Mouse (Mus musculus) stomach, postnatal 0 days (tissue): Measurements from ENCODE around the gene Dpp7. TPM values are rescaled to one million over a fixed set of nuclear protein-coding genes. Genes with fewer than 3 reads are reported as not detected.

Experiments used
- ATAC-seq: fragments of 200-750 bp; cut with Nextera tagmentation; 2 replicates; pipeline ENCODE4 v1.8.0; 2017; ENCODE audit not compliant: low FRiP score, low TSS enrichment
- DNase-seq: peaks from one replicate; pipeline ENCODE4 v3.0.0-alpha.2; 2016; ENCODE audit warnings: low spot score
- H3K27ac ChIP-seq: fragments of 300-500 bp; sonication (generic); replicated peaks from 2 replicates; pipeline ENCODE4 v1.5.1; 2014; ENCODE audit warnings: mild to moderate bottlenecking, control low read depth
- H3K27me3 ChIP-seq: fragments of 300-500 bp; sonication (generic); 2 replicates; pipeline ENCODE4 v1.6.1; 2014; ENCODE audit warnings: low read length; ENCODE audit not compliant: control insufficient read depth, insufficient read depth
- H3K36me3 ChIP-seq: fragments of 300-500 bp; sonication (generic); 2 replicates; pipeline ENCODE4 v1.6.1; 2014; ENCODE audit warnings: low read length, mixed read lengths; ENCODE audit not compliant: control insufficient read depth, insufficient read depth
- H3K4me1 ChIP-seq: fragments of 300-500 bp; sonication (generic); replicated peaks from 2 replicates; pipeline ENCODE4 v1.6.1; 2014; ENCODE audit warnings: antibody characterized with exemption; ENCODE audit not compliant: control insufficient read depth, insufficient read depth
- H3K4me2 ChIP-seq: fragments of 300-500 bp; sonication (generic); replicated peaks from 2 replicates; pipeline ENCODE4 v1.6.1; 2014; ENCODE audit warnings: low read depth, mild to moderate bottlenecking, control low read depth, moderate library complexity
- H3K4me3 ChIP-seq: fragments of 300-500 bp; sonication (generic); 2 replicates; pipeline ENCODE4 v1.5.1; 2014; ENCODE audit warnings: low read depth, low read length, control low read depth
- H3K9ac ChIP-seq: fragments of 300-500 bp; sonication (generic); 2 replicates; pipeline ENCODE4 v1.6.1; 2014; ENCODE audit warnings: mild to moderate bottlenecking, low read length, control low read depth, mixed read lengths
- H3K9me3 ChIP-seq: fragments of 300-500 bp; sonication (generic); 2 replicates; pipeline ENCODE4 v1.6.1; 2016; ENCODE audit warnings: low read length; ENCODE audit not compliant: control insufficient read depth
- CTCF ChIP-seq: IDR thresholded peaks from 2 replicates; pipeline ENCODE4 v1.5.1; 2016; ENCODE audit warnings: antibody characterized with exemption, low read depth, mild to moderate bottlenecking, moderate library complexity
- EP300 ChIP-seq: optimal IDR thresholded peaks from 2 replicates; pipeline ENCODE3; 2016; ENCODE audit warnings: antibody characterized with exemption
- WGBS: fragments of 180-500 bp; shearing (Covaris S2); extraction: QIAGEN DNeasy Blood & Tissue Kit; methylation state at CpG from one replicate; pipeline ENCODE4 v1.1.7; 2014; 5-methylcytosine and 5-hydroxymethylcytosine counted together
- polyA plus RNA-seq: library from polyadenylated mRNA; unstranded; fragments of >200 nt; fragmentation: Nextera tagmentation; extraction: Ambion mirVana; gene quantifications from 2 replicates; pipeline ENCODE4 v1.2.1, GENCODE M21; 2015

The Dpp7 gene
- polyA plus RNA-seq, 1 experiment from 2014 or later: 9.9 TPM

- TF ChIP-seq CTCF: no peak
- TF ChIP-seq EP300: no peak
- Histone ChIP-seq H3K4me1 (no peaks in the 10 kb centered on the region), H3K4me2 (0 out of 2 replicates have a peak overlapping the region, but pooled peaks have one; percentile 27), H3K9ac (no peak overlapping the region), H3K27me3 (no peaks in the 10 kb centered on the region), H3K36me3 (no peaks in the 10 kb centered on the region), H3K4me3 (no peak overlapping the region), H3K27ac (no peak overlapping the region), H3K9me3 (no peaks in the 10 kb centered on the region)
- ATAC-seq: 0 out of 2 replicates have a peak, but pooled peaks have one; percentile 48
- 7% methylated on average over 11 of the region's 11 CpGs for WGBS
- peak; percentile 66 for DNase-seq
Measured at GRCm38 (mm10) chr2:25311491-25311891, 44.7 kb downstream of the Dpp7 start.

- no peak for ATAC-seq
- no peaks in the 10 kb centered on the region for H3K4me1 ChIP-seq
- DNase-seq: no peak
- H3K4me2 ChIP-seq: peak overlapping the region; percentile 27
- WGBS: 2% methylated on average over 22 of the region's 22 CpGs
- TF ChIP-seq EP300 (no peak), CTCF (no peak; the same call in 1 of the 2 replicates)
- H3K27ac ChIP-seq: no peak overlapping the region
- H3K36me3 ChIP-seq: no peaks in the 10 kb centered on the region
- H3K4me3 ChIP-seq: no peak overlapping the region
- H3K9me3 ChIP-seq: no peaks in the 10 kb centered on the region
- H3K9ac ChIP-seq: no peak overlapping the region
- H3K27me3 ChIP-seq: no peaks in the 10 kb centered on the region
Measured at GRCm38 (mm10) chr2:25310969-25311368, 45.2 kb downstream of the Dpp7 start.

GRCm38 (mm10) chr2:25310180-25310579 is 46.0 kb downstream of the Dpp7 start:
- no peak overlapping the region for H3K4me3 ChIP-seq
- no peak overlapping the region for H3K9ac ChIP-seq
- no peak for ATAC-seq
- H3K27ac ChIP-seq: no peak overlapping the region
- H3K27me3 ChIP-seq: no peaks in the 10 kb centered on the region
- no peaks in the 10 kb centered on the region for H3K9me3 ChIP-seq
- DNase-seq: no peak
- TF ChIP-seq CTCF (no peak), EP300 (no peak)
- H3K4me2 ChIP-seq: no peak overlapping the region
- H3K4me1 ChIP-seq: 0 out of 2 replicates have a peak, but pooled peaks cover under 1% of the 10 kb centered on the region
- H3K36me3 ChIP-seq: no peaks in the 10 kb centered on the region
- WGBS: 56% methylated on average over 10 of the region's 10 CpGs

- Histone ChIP-seq H3K36me3 (no peaks in the 10 kb centered on the region), H3K27me3 (no peaks in the 10 kb centered on the region)
Measured at GRCm38 (mm10) chr2:25305587-25306359, 50.4 kb downstream of the Dpp7 start.

GRCm38 (mm10) chr2:25304657-25305541 is 51.3 kb downstream of the Dpp7 start:
- Histone ChIP-seq H3K4me3 (peak overlapping the region; percentile 42), H3K27ac (no peak overlapping the region), H3K27me3 (no peaks in the 10 kb centered on the region), H3K4me2 (peak overlapping the region; percentile 69), H3K9me3 (no peaks in the 10 kb centered on the region), H3K4me1 (0 out of 2 replicates have a peak, but pooled peaks cover 2% of the 10 kb centered on the region), H3K36me3 (no peaks in the 10 kb centered on the region), H3K9ac (peak overlapping the region; percentile 35)
- TF ChIP-seq EP300 (no peak), CTCF (no peak)
- DNase-seq (peak; percentile 63), ATAC-seq (peak; percentile 61)
- WGBS: 2% methylated on average over 40 of the region's 45 CpGs

More at GRCm38 (mm10) chr2:25305587-25306359, 50.4 kb downstream of the Dpp7 start:
- ATAC-seq: no peak
- 0 out of 2 replicates have a peak, but pooled peaks cover 2% of the 10 kb centered on the region for H3K4me1 ChIP-seq
- TF ChIP-seq EP300 (no peak), CTCF (no peak)
- DNase-seq: no peak
- H3K27ac ChIP-seq: no peak overlapping the region
- H3K4me2 ChIP-seq: peak overlapping the region; percentile 69
- H3K4me3 ChIP-seq: peak overlapping the region; percentile 42; the same call in 1 of the 2 replicates
- WGBS: 49% methylated on average over 14 of the region's 14 CpGs
- no peaks in the 10 kb centered on the region for H3K9me3 ChIP-seq
- H3K9ac ChIP-seq: no peak overlapping the region; the same call in 1 of the 2 replicates
